Mouse (Mus musculus): ENCODE measurements around the gene Hsd17b1. TPM values are rescaled to one million over a fixed set of nuclear protein-coding genes. Genes with fewer than 3 reads are reported as not detected.
"Not testable (repeated sequence)": the region's sequence is repeated elsewhere in the genome, so short reads cannot be mapped to it uniquely, and the experiment has no call there.

The Hsd17b1 gene
- total RNA-seq, 2 experiments from 2014 or later, result not detected

DNA sequence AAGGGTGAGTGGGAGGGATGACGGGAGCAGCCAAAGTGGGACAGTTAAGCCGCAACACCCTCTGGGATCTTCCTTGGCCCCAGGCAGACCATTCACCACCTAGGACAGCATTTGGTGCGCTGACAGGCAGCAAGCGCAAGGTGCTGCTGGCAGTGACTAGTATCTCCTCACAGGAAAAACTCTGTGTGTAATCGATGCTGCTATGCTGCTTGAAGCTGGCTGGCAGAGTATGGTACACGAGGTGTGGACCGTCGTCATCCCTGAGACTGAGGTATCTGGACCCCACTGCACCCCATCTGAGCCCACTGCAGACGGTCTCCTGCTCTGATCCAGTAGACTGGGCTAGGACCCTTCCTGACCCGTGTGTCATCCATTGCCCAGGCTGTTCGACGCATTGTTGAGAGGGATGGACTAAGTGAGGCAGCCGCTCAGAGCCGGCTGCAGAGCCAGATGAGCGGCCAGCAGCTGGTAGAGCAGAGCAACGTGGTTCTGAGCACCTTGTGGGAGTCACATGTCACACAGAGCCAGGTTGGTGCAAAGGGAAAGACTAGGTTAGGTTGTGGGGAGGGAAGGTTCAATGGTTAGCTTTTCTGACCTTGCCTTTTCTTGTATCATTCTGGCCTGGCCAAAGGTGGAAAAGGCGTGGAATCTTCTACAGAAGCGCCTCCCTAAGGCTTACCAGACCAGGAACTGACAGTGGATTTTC, 7.6 kb downstream of the Hsd17b1 start:
- DNase-seq, result no peak

DNA sequence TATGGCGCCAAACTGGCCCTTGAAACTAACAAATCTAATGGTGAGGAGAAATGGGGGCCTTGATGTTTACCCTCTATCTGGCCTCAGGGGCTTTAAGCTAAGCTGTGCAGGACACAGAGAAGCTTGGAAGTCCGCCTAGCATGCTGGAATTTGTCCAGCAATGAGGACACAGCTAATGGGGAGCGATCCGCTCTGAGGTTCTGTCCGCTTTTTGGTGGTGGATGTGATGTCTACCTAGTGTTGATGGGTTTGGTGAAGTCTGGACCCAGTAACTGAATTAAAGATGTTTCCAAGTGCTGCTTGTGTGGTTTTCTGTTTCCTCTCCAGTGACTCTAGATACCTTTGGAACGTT, 8.1 kb downstream of the Hsd17b1 start:
- no peak for DNase-seq

DNA sequence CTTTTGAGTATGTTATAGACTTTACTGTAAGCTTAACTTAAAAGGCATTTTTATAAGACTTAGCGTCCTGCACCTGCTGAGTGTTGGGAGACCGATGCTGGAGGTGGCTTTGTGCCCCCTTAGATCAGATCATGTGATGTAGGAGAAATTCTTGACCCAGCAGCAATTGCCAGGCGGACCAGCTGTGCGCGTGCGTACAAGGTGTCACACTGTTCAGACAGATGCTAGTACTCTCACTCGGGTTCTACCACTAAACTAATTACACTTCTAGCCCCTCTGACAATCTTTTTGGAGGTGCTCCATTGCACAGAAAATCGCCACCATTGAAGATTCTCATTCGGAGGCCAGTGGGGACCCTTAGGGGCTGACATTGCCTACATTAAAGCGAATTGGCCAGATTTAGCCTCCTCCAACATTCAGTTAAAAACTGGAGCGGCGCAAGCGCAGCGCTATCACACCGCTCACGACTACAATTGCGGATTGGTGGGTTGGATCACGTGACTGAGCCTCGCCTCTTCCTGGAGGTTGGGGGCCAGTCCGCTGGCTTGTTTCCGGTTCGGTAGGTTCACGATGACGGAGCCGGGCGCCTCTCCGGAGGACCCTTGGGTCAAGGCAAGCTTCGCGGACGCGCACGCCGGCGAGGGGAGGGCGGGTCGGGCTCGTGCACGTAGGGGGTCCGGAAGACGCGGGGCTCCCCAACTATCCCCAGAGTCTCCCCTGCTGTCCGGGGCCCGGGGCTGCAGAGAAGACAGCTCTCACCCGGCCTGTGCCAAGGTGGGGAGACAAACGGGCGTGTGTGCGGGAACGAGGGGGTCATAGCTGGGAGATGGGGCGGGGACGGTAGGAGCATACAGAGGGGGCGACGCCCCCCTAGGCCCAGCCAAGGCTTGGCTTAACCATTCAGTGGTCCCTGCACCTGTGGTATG, 8.8 kb downstream of the Hsd17b1 start, which contains the start of gene Mlx:
Mlx (plus strand) TSS at position 522 of the 926 bp plus-strand sequence.
- DNase-seq, result peak; percentile 88

DNA sequence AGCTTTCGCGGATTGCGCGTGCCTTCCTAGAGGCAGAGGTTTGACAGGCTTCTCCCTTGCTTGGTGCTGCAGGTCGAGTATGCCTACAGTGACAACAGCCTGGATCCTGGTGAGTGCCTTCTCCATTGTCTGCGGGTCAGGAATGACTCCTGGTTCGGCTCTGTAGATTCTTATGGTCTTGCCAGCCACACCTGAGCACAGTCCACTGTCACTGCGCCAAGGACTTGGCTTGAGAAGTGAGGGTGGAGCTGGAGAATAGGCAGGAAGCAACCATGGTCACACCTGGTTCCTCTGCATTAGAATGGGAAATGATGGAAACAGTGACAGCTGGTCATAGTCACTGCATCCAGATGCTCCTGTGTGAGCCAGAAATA, 9.5 kb downstream of the Hsd17b1 start:
- no peak for DNase-seq

DNA sequence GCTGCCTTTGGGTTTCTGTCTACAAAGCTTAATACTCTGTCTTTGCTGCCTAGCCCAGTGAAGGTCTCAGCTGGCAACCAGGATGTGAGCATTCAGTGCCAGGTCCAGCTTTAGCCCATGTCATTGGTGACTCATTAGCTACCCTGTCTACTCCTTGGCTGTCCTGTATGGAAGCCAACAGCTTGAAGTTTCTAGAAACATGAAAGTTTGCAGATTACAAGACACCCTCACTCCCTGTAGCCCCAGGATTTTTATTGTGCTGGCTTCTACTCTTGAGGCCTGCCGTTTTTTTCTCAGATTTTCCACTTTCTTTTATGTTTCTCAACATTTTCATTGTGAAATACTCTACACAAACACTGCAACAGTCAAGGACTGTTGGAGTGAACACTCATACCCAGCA, 11.7 kb downstream of the Hsd17b1 start:
- no peak for DNase-seq

DNA sequence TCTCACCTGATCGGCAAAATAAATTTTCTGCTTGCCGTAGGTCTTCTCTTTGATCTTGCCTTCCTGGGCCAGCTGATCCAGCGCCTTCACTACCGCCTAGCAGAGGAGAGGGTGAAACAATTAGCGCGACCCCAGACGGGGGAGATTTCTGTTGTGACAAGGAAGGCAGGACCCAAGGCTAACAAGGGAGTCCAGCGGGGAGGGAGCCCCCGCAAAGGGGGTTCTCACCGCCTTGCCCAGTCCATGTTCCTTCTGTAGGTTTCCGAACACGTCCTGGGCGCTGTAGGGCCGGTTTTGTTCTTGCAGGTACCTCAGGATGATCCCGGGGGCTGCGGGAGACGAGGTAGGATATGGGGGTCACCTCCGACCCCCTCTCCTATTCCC, 16.7 kb downstream of the Hsd17b1 start:
- no peak for DNase-seq

DNA sequence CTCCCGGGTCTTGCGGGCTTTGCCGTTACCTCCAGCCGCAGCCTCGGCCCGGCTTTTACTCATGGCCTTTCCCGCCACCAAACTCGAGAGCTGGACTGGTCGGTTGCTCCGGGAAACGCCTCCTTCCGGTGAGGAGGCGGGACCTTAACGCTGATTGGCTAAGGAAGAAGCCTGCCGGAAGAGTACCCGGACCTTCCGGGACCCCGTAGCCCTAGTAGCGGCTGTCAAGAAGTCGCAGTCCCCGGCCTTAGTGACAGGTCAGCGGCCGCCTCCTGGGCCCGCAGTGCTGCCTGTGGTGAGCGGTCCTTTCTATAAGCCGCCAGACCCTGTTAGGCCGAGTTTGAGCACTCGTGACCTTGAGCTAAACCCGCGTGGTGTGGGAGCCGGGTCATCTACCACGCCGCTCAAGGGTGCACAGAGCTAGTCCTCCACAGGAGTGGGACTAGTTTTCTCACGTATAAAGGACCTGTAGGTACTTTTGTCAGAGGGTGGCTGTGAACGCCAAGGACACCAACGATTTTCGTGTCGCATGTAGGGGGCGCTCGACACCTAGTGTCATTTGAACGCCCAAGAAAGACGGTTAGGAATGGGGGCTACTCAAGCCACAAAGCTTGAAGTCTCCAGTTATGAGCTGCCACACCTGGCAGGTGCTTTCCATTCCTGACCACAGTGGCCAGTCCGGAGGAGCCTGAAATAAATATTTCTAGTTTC, 17.3 kb downstream of the Hsd17b1 start, which contains the start of gene Psmc3ip:
Psmc3ip (minus strand) TSS at position 123 of the 711 bp plus-strand sequence.
- DNase-seq, result peak; percentile 93

DNA sequence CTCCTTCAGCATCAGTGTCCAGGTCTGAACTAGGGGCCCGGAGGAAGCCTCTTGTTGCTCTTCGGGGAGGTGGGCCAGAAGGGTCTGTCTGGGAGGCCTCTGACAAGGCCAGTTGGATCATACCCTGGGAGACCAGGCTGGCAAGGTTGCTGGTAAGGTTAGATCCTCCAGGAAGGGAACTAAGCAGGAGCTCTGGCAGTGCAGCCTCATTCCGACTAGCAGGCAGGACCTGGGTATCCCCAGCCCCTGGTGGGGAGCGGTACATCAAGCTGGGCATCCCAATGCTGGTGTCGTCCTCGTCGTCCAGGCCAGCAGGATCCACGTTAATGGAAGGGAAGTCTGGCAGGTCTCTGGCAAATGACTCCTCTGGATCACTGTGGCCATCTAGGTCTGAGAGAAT, 20.0 kb downstream of the Hsd17b1 start:
- no peak for DNase-seq

DNA sequence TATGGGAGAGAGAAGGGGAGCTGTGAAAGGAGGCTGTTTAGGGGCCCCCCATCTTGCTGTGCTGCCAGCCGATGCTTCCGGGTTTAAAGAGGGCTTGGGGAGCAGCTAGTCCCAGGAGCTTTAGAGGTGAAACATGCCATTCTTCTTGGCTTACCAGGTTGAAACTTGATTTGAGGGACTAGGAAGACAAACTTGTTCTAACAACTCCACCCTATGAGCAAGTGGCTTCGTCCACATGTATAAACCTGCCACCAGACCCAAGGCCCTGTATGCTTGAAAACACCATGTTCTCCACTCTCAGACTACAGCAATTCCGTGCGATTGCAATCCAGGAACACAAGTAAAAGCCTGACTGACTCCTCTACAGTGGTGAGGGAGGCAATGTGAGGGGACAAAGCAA, 24.8 kb downstream of the Hsd17b1 start:
- no peak for DNase-seq

DNA sequence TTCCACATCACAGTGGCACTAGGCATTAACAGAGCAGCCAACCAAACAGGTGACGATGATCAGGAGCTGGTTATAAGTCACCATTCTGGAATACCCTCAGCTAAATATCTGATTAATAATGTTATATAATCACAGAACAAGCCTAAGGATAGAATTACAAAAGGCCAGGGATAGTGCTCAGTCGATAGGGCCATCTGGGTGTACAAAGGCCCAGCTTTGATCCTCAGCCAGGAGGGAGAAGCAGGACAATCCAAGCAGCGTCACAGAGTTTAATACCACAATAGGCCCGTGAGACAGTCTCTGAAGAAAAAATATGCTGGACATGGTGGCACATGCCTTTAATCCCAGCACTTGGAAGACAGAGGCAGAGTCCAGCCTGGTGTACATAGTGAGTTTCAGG, 31.1 kb downstream of the Hsd17b1 start:
- no peak for DNase-seq

DNA sequence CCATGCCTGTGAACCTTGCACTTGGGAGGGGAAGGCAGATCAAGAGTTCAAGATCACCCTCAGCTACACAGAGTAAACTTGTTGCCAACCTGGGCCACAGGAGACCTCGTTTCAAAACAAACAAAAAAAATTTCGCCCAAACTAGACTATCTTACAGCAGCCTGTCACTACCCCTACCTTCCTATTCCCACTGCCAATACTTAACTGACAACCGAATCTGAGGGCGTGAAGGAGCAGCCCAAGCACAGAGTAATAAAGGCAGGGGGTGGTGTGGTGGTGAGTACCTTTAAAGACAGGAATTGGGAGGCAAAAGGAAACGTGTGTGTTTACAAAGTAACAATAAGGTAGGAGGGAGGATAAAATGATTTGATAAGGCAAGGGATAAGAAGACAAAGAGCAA, 32.5 kb downstream of the Hsd17b1 start:
- DNase-seq, result no peak

DNA sequence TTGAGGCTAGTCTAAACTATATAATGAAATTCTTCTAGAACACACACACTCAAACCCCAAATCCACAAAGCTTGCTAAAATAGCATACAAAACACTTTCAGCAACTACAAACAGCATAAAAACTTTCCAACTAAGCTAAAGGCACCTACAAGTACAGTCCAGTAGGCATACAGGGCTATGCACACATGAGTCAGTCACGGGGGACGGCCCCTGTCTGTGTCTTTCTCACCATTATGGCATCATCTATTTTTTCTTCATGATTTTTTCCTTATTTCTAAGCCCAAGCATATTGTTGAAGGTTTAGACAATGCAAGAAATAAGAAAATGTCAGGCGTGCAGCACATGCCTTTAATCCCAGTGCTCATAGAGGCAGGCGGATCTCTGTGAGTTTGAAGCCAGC, 33.0 kb downstream of the Hsd17b1 start:
- no peak for DNase-seq

DNA sequence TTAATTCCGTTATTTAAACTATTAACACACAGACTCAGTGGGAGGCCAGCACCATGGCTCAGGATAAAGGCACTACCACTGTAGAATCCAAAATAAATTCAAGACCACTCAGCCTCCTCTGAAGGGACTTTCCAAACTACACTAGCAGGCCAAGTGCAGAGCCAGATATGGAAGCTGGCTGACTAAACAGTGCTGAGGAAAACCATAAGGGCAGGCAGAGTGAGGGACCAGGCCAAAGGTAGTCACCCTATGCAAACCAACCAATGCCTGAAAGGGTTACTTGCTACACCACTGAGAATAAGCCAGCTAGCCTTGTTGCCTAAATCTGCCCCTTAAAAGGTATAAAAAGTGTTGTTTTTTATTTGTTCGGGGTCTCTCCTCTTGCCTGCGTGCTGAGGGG, 34.0 kb downstream of the Hsd17b1 start:
- no peak for DNase-seq

DNA sequence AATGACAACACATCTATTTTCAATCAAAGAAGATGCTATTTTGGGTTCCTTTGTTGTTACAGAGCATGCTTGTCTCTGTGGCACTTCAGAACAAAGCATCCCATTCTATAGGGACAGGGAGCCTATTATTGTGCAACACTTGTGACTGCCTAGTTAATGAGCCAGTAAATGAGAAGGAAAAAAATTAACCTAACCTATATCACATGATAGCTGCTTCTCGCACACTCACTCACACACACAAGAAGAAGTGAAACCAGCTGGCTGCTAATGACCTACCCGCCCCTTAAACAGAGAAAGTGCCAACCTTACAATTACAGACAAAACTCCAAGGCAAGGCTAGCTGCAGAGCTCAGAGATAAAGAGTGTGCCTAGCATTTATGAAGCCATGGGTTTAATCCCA, 37.4 kb downstream of the Hsd17b1 start:
- no peak for DNase-seq

DNA sequence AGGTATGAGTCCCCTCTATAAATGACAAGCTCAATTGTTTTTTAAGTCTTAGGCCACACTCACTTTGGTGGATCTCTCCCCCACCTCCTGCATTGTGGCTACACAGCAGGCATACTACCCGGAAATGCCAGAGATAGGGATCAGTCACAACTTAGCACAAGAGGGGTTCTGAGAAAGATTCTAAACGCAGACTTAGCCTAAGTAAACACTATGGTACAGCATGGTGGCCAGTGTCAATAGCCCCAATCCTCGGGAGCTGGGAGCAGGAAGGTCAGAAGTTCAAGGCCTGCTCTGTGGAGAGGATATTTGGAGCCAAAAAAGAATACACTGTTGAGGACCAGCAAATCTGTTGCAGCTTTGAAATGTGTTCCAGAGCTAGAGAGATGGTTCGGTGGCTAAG, 39.9 kb downstream of the Hsd17b1 start:
- no peak for DNase-seq

DNA sequence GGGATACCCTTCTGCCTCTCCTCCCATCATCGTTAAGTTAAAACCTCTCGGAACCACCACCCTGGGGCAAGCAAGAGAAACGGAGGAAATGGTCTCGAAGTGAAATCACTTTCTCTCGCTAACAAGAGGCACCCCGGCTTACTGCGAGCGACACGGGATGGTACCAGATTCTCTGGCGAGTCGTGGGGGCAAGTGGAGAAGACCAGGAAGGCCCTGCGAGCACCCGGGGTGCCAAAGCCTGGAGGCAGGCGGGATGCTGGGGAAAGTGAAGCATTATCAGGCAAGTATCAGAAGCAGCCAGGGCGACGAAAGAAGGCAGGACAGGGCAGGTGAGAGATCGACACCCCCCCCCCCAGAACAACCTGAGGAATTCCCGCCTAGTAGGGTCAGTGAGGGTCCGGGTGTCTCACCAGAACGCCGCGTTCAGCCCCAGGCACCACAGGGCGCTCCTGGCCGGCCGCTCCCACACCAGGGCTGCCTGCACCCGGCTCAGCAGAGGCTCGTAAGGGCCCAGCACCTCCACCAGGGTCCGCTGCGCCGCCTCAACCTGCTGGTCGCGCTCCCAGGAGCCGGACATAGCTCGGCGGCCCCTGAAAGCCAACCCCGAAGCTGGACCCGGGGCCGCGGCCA, 41.0 kb downstream of the Hsd17b1 start:
- DNase-seq, result no peak

DNA sequence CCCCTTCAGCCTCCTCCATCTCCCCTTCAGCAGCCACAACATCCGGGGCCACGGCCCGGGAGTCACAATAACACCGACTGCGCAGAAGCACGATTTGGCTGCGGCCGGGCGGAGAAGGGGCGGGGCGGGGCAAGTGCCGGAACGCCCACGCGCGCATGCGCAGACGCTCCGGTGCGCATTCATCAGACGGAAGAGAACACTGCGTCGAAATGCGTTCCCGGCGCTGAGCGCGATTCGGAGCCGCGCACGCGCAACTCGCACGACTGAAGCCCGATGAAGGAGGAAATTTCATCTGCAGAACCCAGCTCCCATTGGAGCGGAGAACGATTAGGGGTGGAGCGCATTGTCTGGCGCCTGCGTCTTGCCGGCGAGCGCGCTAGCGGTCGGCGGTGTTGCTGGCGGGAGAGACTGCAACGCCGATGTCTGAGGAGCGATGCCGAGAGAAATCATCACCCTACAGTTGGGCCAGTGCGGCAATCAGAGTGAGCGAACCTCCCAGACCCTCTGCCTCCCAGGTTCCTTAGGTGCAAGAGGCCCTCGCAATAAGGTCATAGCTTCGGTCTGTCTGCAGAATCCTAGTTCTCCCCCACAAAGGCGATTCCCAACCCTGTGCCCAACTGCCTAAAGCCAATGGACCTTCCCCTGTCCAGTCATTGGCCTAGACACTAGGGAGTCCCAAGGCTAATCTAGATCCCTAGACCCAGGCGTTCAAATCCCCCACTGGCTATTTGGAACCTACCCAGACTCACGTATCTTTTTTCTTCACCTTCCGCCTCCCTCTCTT, 41.7 kb downstream of the Hsd17b1 start, which contains the start of the genes Retreg3 and Tubg1:
Retreg3 (minus strand) TSS at position 133 of the 784 bp plus-strand sequence.
Tubg1 (plus strand) TSS at position 178 of the 784 bp plus-strand sequence.
- peak; percentile 99 for DNase-seq

DNA sequence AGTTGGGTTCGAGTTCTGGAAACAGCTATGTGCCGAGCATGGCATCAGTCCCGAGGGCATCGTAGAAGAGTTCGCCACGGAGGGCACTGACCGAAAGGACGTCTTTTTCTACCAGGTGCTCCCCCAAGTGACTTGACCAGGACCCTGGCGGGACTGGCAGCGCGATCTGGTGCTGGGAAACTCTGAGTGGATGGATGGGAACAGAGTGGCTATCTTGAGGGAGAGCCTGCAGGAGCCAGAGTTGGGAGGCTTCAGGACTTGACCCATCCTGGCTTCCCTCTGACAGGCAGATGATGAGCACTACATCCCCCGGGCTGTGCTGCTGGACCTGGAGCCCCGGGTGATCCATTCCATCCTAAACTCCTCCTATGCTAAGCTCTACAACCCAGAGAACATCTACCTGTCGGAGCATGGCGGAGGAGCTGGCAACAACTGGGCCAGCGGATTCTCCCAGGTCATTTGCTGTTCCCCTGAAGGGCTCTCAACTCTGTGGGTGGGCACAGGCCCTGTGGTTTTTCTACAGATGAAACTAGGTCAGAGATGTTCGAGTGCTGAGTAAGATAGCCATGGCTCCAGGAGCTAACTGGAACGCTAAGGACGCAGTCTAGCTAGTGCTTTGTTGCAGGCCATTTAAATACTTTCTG, 42.5 kb downstream of the Hsd17b1 start:
- peak; percentile 12 for DNase-seq

DNA sequence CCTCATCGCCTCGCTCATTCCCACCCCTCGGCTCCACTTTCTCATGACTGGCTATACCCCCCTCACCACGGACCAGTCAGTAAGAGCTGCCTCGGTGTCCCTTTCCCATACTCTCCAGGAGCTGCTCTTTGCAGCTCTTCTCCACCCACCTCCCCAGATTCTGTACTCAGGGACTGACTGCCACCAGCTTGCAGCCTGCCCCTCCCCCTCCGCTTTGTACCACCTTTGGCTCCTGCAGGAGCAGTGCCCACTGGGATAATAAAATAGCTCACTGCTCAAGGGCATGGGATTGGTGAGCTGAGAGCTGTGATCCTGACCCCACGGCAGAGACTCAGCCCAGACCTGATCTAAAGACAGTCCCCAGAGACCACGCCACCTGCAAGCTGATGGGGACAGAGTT, 46.3 kb downstream of the Hsd17b1 start:
- DNase-seq, result not testable (repeated sequence)

DNA sequence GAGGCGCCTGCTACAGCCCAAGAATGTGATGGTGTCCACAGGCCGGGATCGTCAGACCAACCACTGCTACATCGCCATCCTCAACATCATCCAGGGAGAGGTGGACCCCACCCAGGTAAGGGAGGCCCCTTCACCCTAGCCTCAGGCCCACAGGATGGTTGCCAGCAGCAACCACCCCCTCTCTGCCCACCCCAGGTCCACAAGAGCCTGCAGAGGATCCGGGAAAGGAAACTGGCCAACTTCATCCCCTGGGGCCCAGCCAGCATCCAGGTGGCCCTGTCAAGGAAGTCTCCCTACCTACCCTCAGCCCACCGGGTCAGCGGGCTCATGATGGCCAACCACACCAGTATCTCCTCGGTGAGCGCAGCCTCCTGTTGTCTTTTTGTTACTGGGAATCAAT, 46.8 kb downstream of the Hsd17b1 start:
- DNase-seq, result peak; percentile 11

DNA sequence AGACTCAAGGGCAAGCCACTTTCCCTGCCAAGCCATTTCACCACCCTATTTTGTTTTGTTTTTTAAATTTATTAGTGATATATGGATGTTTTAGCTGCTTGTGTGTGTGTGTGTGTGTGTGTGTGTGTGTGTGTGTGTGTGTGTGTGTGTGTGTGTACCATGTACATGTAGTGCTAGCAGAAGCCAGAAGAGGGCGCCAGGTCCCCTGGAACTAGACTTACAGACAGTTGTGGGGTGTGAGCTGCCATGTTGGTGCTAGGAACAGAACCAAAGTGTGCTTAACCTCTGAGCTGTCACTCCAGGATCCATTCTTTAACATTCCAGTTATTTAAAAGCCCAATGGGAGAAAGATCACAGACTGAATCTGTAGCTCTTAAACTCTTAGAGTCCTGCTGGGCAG, 48.9 kb downstream of the Hsd17b1 start:
- no peak for DNase-seq

Measured in gastrocnemius, postnatal 25 days (tissue).